In genomic region chr3:108017473-108018189, GRCm38 (mm10) we compare ENCODE assay signal across 8 mouse cellular contexts. TPM values are rescaled to one million over a fixed set of nuclear protein-coding genes. Genes with fewer than 3 reads are reported as not detected.
DNase-seq lines count a peak whose midpoint lies in the region; ATAC-seq lines count a peak whose summit lies in the region.

Gene Gstm1, minus strand, starts transcription at chr3:108017973.

- H3K9ac ChIP-seq in heart, embryonic 14.5 days (ENCODE audit: low read length) = peak within 1 kb of the TSS; percentile 65
- peak within 1 kb of the TSS; percentile 55 for H3K9ac ChIP-seq in liver, embryonic 13.5 days
- H3K9ac ChIP-seq in stomach, embryonic 16.5 days (ENCODE audit: low read length) = peak within 1 kb of the TSS; percentile 70

- H3K4me2 ChIP-seq in heart, embryonic 14.5 days (ENCODE audit: low read length) = peak within 1 kb of the TSS; percentile 83
- H3K4me2 ChIP-seq in liver, embryonic 13.5 days = peak within 1 kb of the TSS; percentile 72
- peak within 1 kb of the TSS; percentile 67 for H3K4me2 ChIP-seq in stomach, embryonic 16.5 days (ENCODE audit: low read depth, low read length)

- peak within 1 kb of the TSS; percentile 61 for H3K4me3 ChIP-seq in brown adipose tissue, adult 24 weeks (ENCODE audit: insufficient read depth, low read depth, low read length)
- H3K4me3 ChIP-seq in heart, embryonic 14.5 days (ENCODE audit: control insufficient read depth in 1 of 2, insufficient read depth in 1 of 2, low read depth in 1 of 2, low read length in 2 of 2) = peak within 1 kb of the TSS; percentile 48 to 52
- peak within 1 kb of the TSS; percentile 56 for H3K4me3 ChIP-seq in liver, embryonic 13.5 days (replicated peaks)
- peak within 1 kb of the TSS; percentile 53 for H3K4me3 ChIP-seq in stomach, embryonic 16.5 days (replicated peaks; ENCODE audit: low read length)

- no peaks in the 10 kb centered on the region for H3K36me3 ChIP-seq in heart, embryonic 14.5 days (ENCODE audit: control insufficient read depth, insufficient read depth, low read length)
- no peaks in the 10 kb centered on the region for H3K36me3 ChIP-seq in liver, embryonic 13.5 days
- H3K36me3 ChIP-seq in stomach, embryonic 16.5 days (ENCODE audit: control insufficient read depth, insufficient read depth, low read length) = no peaks in the 10 kb centered on the region

- peak within 1 kb of the TSS; percentile 79 for H3K27ac ChIP-seq in brown adipose tissue, adult 24 weeks (replicated peaks; ENCODE audit: low read depth, low read length)
- H3K27ac ChIP-seq in heart, embryonic 14.5 days (replicated peaks in 1 of 2; ENCODE audit: control insufficient read depth in 1 of 2, insufficient read depth in 1 of 2, low read depth in 2 of 2, low read length in 2 of 2) = peak within 1 kb of the TSS; percentile 90 to 91
- H3K27ac ChIP-seq in liver, embryonic 13.5 days = peak within 1 kb of the TSS; percentile 79
- peak within 1 kb of the TSS; percentile 93 for H3K27ac ChIP-seq in stomach, embryonic 16.5 days (ENCODE audit: low read length)

- H3K27me3 ChIP-seq in heart, embryonic 14.5 days (ENCODE audit: control insufficient read depth, insufficient read depth, low read length) = no peaks in the 10 kb centered on the region
- no peaks in the 10 kb centered on the region for H3K27me3 ChIP-seq in liver, embryonic 13.5 days
- no peaks in the 10 kb centered on the region for H3K27me3 ChIP-seq in stomach, embryonic 16.5 days (ENCODE audit: control insufficient read depth, insufficient read depth, low read length)

- 2% methylated on average over 31 of the region's 31 CpGs for WGBS in heart, embryonic 14.5 days
- WGBS in liver, embryonic 13.5 days (ENCODE audit: insufficient replicate concordance) = under 1% methylated on average over 31 of the region's 31 CpGs
- under 1% methylated on average over 31 of the region's 31 CpGs for WGBS in stomach, embryonic 16.5 days

- peak; percentile 64 for DNase-seq in CD4-positive helper T cell, adult 2 months (ENCODE audit: low read depth, low spot score)
- DNase-seq in fibroblast of lung, adult 2 months (ENCODE audit: low read depth) = peak; percentile 99
- peak; percentile 98 for DNase-seq in kidney, postnatal 14 days
- DNase-seq in liver, embryonic 13.5 days = peak; percentile 76
- peak; percentile 86 for DNase-seq in neural tube, embryonic 10.5 days (ENCODE audit: extremely low spot score, low spot score)

- no peaks in the 10 kb centered on the region for H3K9me3 ChIP-seq in heart, embryonic 14.5 days (ENCODE audit: control insufficient read depth, low read length)
- no peaks in the 10 kb centered on the region for H3K9me3 ChIP-seq in liver, embryonic 13.5 days (replicated peaks)
- H3K9me3 ChIP-seq in stomach, embryonic 16.5 days (replicated peaks; ENCODE audit: control insufficient read depth, low read length) = no peaks in the 10 kb centered on the region

- peaks cover 28% of the 10 kb centered on the region for H3K4me1 ChIP-seq in brown adipose tissue, adult 24 weeks (ENCODE audit: control insufficient read depth, insufficient read depth, insufficient read length, low read length)
- H3K4me1 ChIP-seq in heart, embryonic 14.5 days (ENCODE audit: control insufficient read depth in 2 of 2, insufficient read depth in 2 of 2, low read length in 2 of 2) = peaks cover 14 to 26% of the 10 kb centered on the region in 2 experiments; a peak in 3 of 4 replicates
- peaks cover 30% of the 10 kb centered on the region for H3K4me1 ChIP-seq in liver, embryonic 13.5 days (replicated peaks)
- peaks cover 20% of the 10 kb centered on the region for H3K4me1 ChIP-seq in stomach, embryonic 16.5 days (ENCODE audit: control insufficient read depth, insufficient read depth, low read length)

- peak; percentile 96 for ATAC-seq in heart, embryonic 14.5 days (ENCODE audit: insufficient number of reproducible peaks, insufficient read depth, low FRiP score, low read depth)
- ATAC-seq in liver, embryonic 13.5 days (ENCODE audit: low read depth) = peak; percentile 92
- ATAC-seq in stomach, embryonic 16.5 days (ENCODE audit: insufficient read depth, low FRiP score) = peak; percentile 98

RNA-seq across cellular contexts. Expression of gene Gstm1, which starts in this region (rescaled TPM):
- polyA plus RNA-seq in brown adipose tissue, adult 24 weeks (2012; ENCODE audit: insufficient read depth, insufficient read length, missing spikeins) = 393 and 398 TPM in 2 replicates
- polyA plus RNA-seq in heart, embryonic 14.5 days (2014; fragmentation: Nextera tagmentation; extraction: Ambion mirVana) = 60.8 and 63.8 TPM in 2 replicates
- 264 and 265 TPM in 2 replicates for polyA plus RNA-seq in liver, embryonic 13.5 days (2015; fragmentation: Nextera tagmentation; extraction: Ambion mirVana)
- 513 and 679 TPM in 2 replicates for polyA plus RNA-seq in stomach, embryonic 16.5 days (2015; fragmentation: Nextera tagmentation; extraction: Ambion mirVana)

Comparison
In these comparisons a context has a peak if more than half of its experiments do, and no peak if none do; other contexts are left out.
1. Peak in every context shown above with its lines: DNase-seq, ATAC-seq, H3K4me3 ChIP-seq and H3K27ac ChIP-seq.